Mouse (Mus musculus): Measurements from ENCODE around the gene Nme7. TPM values are rescaled to one million over a fixed set of nuclear protein-coding genes. Genes with fewer than 3 reads are reported as not detected.

Gene Nme7
- total RNA-seq (2023; ENCODE audit: inconsistent age) = 5.8 to 12.8 TPM (median 8.4 TPM) in 4 replicates

GRCm38 (mm10) chr1:164303821-164304220, at the start of gene Nme7:
TSS of gene Nme7 (plus strand) at chr1:164304121.

GRCm38 (mm10) chr1:164275455-164275954, 28.4 kb upstream of the Nme7 start, which contains the start of gene Ccdc181:
TSS of gene Ccdc181 (plus strand) at chr1:164275585.

GRCm38 (mm10) chr1:164307124-164307751, 3.3 kb downstream of the Nme7 start, which contains the start of gene Blzf1:
TSS of gene Blzf1 (minus strand) at chr1:164307489.

DNA sequence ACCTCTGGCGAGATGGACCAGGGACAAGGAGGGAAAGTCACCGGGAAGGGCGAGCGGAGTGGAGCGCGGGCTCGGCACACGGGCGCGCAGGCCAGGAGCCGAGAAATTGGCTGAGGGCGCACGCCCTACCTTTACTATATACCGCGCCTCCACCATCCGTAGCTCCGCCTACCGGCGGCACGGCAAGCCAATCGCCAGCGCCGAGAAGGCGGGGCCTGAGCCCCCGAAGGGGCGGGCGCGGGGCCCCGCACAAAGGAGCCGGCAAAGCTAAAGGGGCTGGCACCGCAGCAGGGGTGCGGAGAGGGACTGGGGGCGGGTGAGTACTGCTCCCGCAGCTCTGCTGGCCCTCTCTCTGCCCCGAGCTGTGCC, 154.3 kb downstream of the Nme7 start, which contains the start of gene Atp1b1:
Gene Atp1b1 (minus strand): TSS at position 111 of the 369 bp plus-strand sequence.

Other genes with a start within 250 kb of the Nme7 start
- 536 to 644 TPM (median 601 TPM) in 4 replicates for gene Sell, start 242.1 kb upstream of the Nme7 start, total RNA-seq (2023; ENCODE audit: inconsistent age)
- 1.2 to 1.8 TPM (median 1.6 TPM) in 4 replicates for gene Selp, start 188.9 kb upstream of the Nme7 start, total RNA-seq (2023; ENCODE audit: inconsistent age)
- 0.48 to 1.0 TPM (median 0.67 TPM) in 4 replicates for gene F5, start 152.3 kb upstream of the Nme7 start, total RNA-seq (2023; ENCODE audit: inconsistent age)
- gene Slc19a2, start 55.1 kb upstream of the Nme7 start, total RNA-seq (2023; ENCODE audit: inconsistent age) = 6.0 to 8.2 TPM (median 6.4 TPM) in 4 replicates
- 6.2 to 7.9 TPM (median 7.5 TPM) in 4 replicates for gene Ccdc181, start 28.5 kb upstream of the Nme7 start, total RNA-seq (2023; ENCODE audit: inconsistent age)
- gene Blzf1, start 3.4 kb downstream of the Nme7 start, total RNA-seq (2023; ENCODE audit: inconsistent age) = 17.3 to 23.1 TPM (median 19.7 TPM) in 4 replicates
- gene Atp1b1, start 154.2 kb downstream of the Nme7 start, total RNA-seq (2023; ENCODE audit: inconsistent age) = 16.1 to 28.1 TPM (median 21.4 TPM) in 4 replicates

Measured in B cell, adult (primary cell).